Mouse (Mus musculus): ENCODE results near the gene Lamb2. TPM values are rescaled to one million over a fixed set of nuclear protein-coding genes. Genes with fewer than 3 reads are reported as not detected.

Gene Lamb2
- polyA plus RNA-seq (2015; fragmentation: Nextera tagmentation; extraction: Ambion mirVana), result 54.8 and 55.2 TPM in 2 replicates

GRCm38 (mm10) chr9:108479721-108480351 is at the start of gene Lamb2:
TSS of gene Lamb2 (plus strand) at chr9:108479736.
- Histone ChIP-seq H3K27ac (ENCODE audit: low read length) (peak within 1 kb of the TSS; percentile 85), H3K4me3 (ENCODE audit: low read depth, low read length) (peak within 1 kb of the TSS; percentile 57), H3K4me1 (ENCODE audit: insufficient read depth, low read depth, low read length) (peaks cover 14% of the 10 kb centered on the region), H3K27me3 (replicated peaks; ENCODE audit: insufficient read depth, low read length) (no peaks in the 10 kb centered on the region), H3K4me2 (replicated peaks; ENCODE audit: low read depth, low read length) (peak within 1 kb of the TSS; percentile 81), H3K36me3 (ENCODE audit: insufficient read depth, low read length) (peaks cover 24% of the 10 kb centered on the region; the same call in 1 of the 2 replicates), H3K9ac (replicated peaks; ENCODE audit: low read depth) (peak within 1 kb of the TSS; percentile 76), H3K9me3 (ENCODE audit: low read length) (no peaks in the 10 kb centered on the region)
- DNase-seq (ENCODE audit: low spot score), result peak; percentile 91
- TF ChIP-seq CTCF (IDR thresholded peaks at IDR 0.05) (no peak), EP300 (IDR thresholded peaks at IDR 0.05) (no peak)
- ATAC-seq, result peak; percentile 71
- 3% methylated on average over 10 of the region's 10 CpGs for WGBS

GRCm38 (mm10) chr9:108431431-108432067 is 48.0 kb upstream of the Lamb2 start:
- Histone ChIP-seq H3K36me3 (ENCODE audit: insufficient read depth, low read length) (no peaks in the 10 kb centered on the region), H3K27ac (ENCODE audit: low read length) (no peak overlapping the region), H3K4me3 (ENCODE audit: low read depth, low read length) (peak overlapping the region; percentile 20; the same call in 1 of the 2 replicates), H3K4me2 (replicated peaks; ENCODE audit: low read depth, low read length) (peak overlapping the region; percentile 51), H3K4me1 (ENCODE audit: insufficient read depth, low read depth, low read length) (no peaks in the 10 kb centered on the region), H3K9me3 (ENCODE audit: low read length) (no peaks in the 10 kb centered on the region), H3K9ac (replicated peaks; ENCODE audit: low read depth) (no peak overlapping the region), H3K27me3 (replicated peaks; ENCODE audit: insufficient read depth, low read length) (no peaks in the 10 kb centered on the region)
- peak; percentile 72 for DNase-seq (ENCODE audit: low spot score)
- peak; percentile 82 for ATAC-seq
- 39% methylated on average over 32 of the region's 32 CpGs for WGBS
- no peak for TF ChIP-seq EP300 (IDR thresholded peaks at IDR 0.05)
- TF ChIP-seq CTCF (IDR thresholded peaks at IDR 0.05), result no peak

- H3K9ac ChIP-seq (replicated peaks; ENCODE audit: low read depth), result no peak within 1 kb of the TSS
- DNase-seq (ENCODE audit: low spot score) (no peak), ATAC-seq (no peak)
- no peaks in the 10 kb centered on the region for H3K27me3 ChIP-seq (replicated peaks; ENCODE audit: insufficient read depth, low read length)
- no peak within 1 kb of the TSS for H3K27ac ChIP-seq (ENCODE audit: low read length)
- H3K36me3 ChIP-seq (ENCODE audit: insufficient read depth, low read length), result no peaks in the 10 kb centered on the region
- H3K4me3 ChIP-seq (ENCODE audit: low read depth, low read length), result no peak within 1 kb of the TSS
- peaks cover 4% of the 10 kb centered on the region; the same call in 1 of the 2 replicates for H3K4me1 ChIP-seq (ENCODE audit: insufficient read depth, low read depth, low read length)
- TF ChIP-seq EP300 (IDR thresholded peaks at IDR 0.05), result no peak
- no peak for TF ChIP-seq CTCF (IDR thresholded peaks at IDR 0.05)
- H3K4me2 ChIP-seq (replicated peaks; ENCODE audit: low read depth, low read length), result no peak within 1 kb of the TSS
- no peaks in the 10 kb centered on the region for H3K9me3 ChIP-seq (ENCODE audit: low read length)
- WGBS, result 71% methylated on average over 3 of the region's 3 CpGs
Observed at GRCm38 (mm10) chr9:108436182-108436581, 43.4 kb upstream of the Lamb2 start, which contains the start of gene BC048562. TSS of gene BC048562 (plus strand) at chr9:108436482.

GRCm38 (mm10) chr9:108439176-108439575 is 40.4 kb upstream of the Lamb2 start:
- Histone ChIP-seq H3K36me3 (ENCODE audit: insufficient read depth, low read length) (no peaks in the 10 kb centered on the region), H3K27me3 (replicated peaks; ENCODE audit: insufficient read depth, low read length) (no peaks in the 10 kb centered on the region), H3K9me3 (ENCODE audit: low read length) (no peaks in the 10 kb centered on the region), H3K4me1 (ENCODE audit: insufficient read depth, low read depth, low read length) (peaks cover 4% of the 10 kb centered on the region; the same call in 1 of the 2 replicates), H3K27ac (ENCODE audit: low read length) (no peak overlapping the region), H3K4me3 (ENCODE audit: low read depth, low read length) (no peak overlapping the region), H3K9ac (replicated peaks; ENCODE audit: low read depth) (no peak overlapping the region), H3K4me2 (replicated peaks; ENCODE audit: low read depth, low read length) (no peak overlapping the region)
- TF ChIP-seq EP300 (IDR thresholded peaks at IDR 0.05) (no peak), CTCF (IDR thresholded peaks at IDR 0.05) (no peak)
- 88% methylated on average over 6 of the region's 6 CpGs for WGBS
- DNase-seq (ENCODE audit: low spot score) (no peak), ATAC-seq (no peak)

- H3K9me3 ChIP-seq (ENCODE audit: low read length), result no peaks in the 10 kb centered on the region
- no peak for ATAC-seq
- no peak for DNase-seq (ENCODE audit: low spot score)
- no peaks in the 10 kb centered on the region for H3K27me3 ChIP-seq (replicated peaks; ENCODE audit: insufficient read depth, low read length)
- H3K4me1 ChIP-seq (ENCODE audit: insufficient read depth, low read depth, low read length), result peaks cover 4% of the 10 kb centered on the region; the same call in 1 of the 2 replicates
- H3K4me3 ChIP-seq (ENCODE audit: low read depth, low read length), result no peak overlapping the region
- H3K4me2 ChIP-seq (replicated peaks; ENCODE audit: low read depth, low read length), result no peak overlapping the region
- H3K27ac ChIP-seq (ENCODE audit: low read length), result 0 out of 2 replicates have a peak overlapping the region, but pooled peaks have one; percentile 9
- H3K9ac ChIP-seq (replicated peaks; ENCODE audit: low read depth), result no peak overlapping the region
- WGBS, result 47% methylated on average over 5 of the region's 5 CpGs
- TF ChIP-seq CTCF (IDR thresholded peaks at IDR 0.05) (no peak), EP300 (IDR thresholded peaks at IDR 0.05) (no peak)
- H3K36me3 ChIP-seq (ENCODE audit: insufficient read depth, low read length), result no peaks in the 10 kb centered on the region
Observed at GRCm38 (mm10) chr9:108440485-108440884, 39.1 kb upstream of the Lamb2 start.

- H3K27me3 ChIP-seq (replicated peaks; ENCODE audit: insufficient read depth, low read length), result no peaks in the 10 kb centered on the region
- H3K4me3 ChIP-seq (ENCODE audit: low read depth, low read length), result no peak overlapping the region
- no peaks in the 10 kb centered on the region for H3K36me3 ChIP-seq (ENCODE audit: insufficient read depth, low read length)
- no peak overlapping the region for H3K27ac ChIP-seq (ENCODE audit: low read length)
- TF ChIP-seq EP300 (IDR thresholded peaks at IDR 0.05) (no peak), CTCF (IDR thresholded peaks at IDR 0.05) (no peak)
- DNase-seq (ENCODE audit: low spot score), result peak; percentile 15
- H3K9me3 ChIP-seq (ENCODE audit: low read length), result no peaks in the 10 kb centered on the region
- peaks cover 4% of the 10 kb centered on the region; the same call in 1 of the 2 replicates for H3K4me1 ChIP-seq (ENCODE audit: insufficient read depth, low read depth, low read length)
- no peak overlapping the region for H3K9ac ChIP-seq (replicated peaks; ENCODE audit: low read depth)
- no peak overlapping the region for H3K4me2 ChIP-seq (replicated peaks; ENCODE audit: low read depth, low read length)
- ATAC-seq, result peak; percentile 35
- WGBS, result 66% methylated on average over 11 of the region's 11 CpGs
Observed at GRCm38 (mm10) chr9:108441236-108441919, 38.2 kb upstream of the Lamb2 start.
